Comparison of ENCODE assay signal across 9 mouse cellular contexts in the genomic region with DNA sequence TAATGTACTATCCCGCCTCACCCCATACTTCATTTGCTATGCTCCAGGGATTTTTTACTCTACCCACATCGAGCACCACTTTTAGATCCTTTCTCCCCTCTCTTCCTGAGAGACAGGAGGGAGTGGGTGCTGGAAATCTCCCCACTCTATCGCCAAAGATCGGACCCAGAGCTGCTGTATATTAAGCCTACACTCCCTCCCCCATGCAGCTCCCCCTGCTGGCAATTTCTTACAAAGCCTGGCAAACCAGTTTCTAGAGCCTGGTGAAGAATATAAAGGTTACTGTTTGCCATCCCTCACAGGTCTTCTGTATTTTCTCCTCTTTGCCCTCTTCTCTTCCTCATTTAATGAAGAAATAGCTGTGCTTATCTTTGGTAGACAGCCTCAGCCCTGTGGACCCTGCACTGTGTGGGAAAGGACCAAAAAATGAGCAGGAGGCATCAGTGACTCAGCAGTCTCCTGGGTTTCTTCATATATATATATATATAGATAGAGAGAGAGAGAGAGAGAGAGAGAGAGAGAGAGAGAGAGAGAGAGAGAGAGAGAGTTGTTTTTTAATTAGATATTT. TPM values are rescaled to one million over a fixed set of nuclear protein-coding genes. Genes with fewer than 3 reads are reported as not detected.
DNase-seq lines count a peak whose midpoint lies in the region.
"Had no signal": no experiment of that assay in that cellular context is flagged by ENCODE, and none has a peak within 500 bp of the region (broad histone marks: within the 10 kb centered on the region; RNA-seq: fewer than 3 reads in every experiment).

No protein-coding gene starts in this region.

- peak; percentile 20 to 28 for DNase-seq in cerebellum, adult 18-20 months
- DNase-seq in cerebellum, adult 11-12 months: no peak
- peak; percentile 17 for DNase-seq in layer of hippocampus, adult 11-12 months (ENCODE audit: low spot score)
- no peak for DNase-seq in layer of hippocampus, adult 9-11 months
- peak; percentile 60 for DNase-seq in adrenal gland, adult 2 months
- DNase-seq in left cerebral cortex, postnatal 36 days (ENCODE audit: low spot score in 2 of 2): peak; percentile 20 to 45
- DNase-seq in right cerebral cortex, postnatal 4 days: peak; percentile 21
- no peak for DNase-seq in MN1 (ENCODE audit: low spot score)

- intact Hi-C loops in left cerebral cortex, postnatal 36 days (cut with DNase I): no loop called here

RNA-seq across cellular contexts. Expression of gene Nqo2, which starts 22.2 kb away (rescaled TPM):
- total RNA-seq in adrenal gland, adult 2 months (2021): 10 to 100 TPM; 40.9 to 64.5 TPM
- polyA plus RNA-seq in adrenal gland, adult 2 months (2012; rRNA removed): 2.9 and 4.0 TPM in 2 replicates
- total RNA-seq in left cerebral cortex, postnatal 36 days (2021): 1 to 10 TPM; 5.7 to 8.4 TPM

RNA-seq across cellular contexts. Expression of gene Serpinb6c, which starts 36.8 kb away (rescaled TPM):
- under 1 TPM; 0.63 to 0.66 TPM for total RNA-seq in adrenal gland, adult 2 months (2021)
- not detected in 2 replicates for polyA plus RNA-seq in adrenal gland, adult 2 months (2012; rRNA removed)
- total RNA-seq in left cerebral cortex, postnatal 36 days (2021): under 1 TPM; 0.47 to 0.68 TPM
- polyA plus RNA-seq: heart, embryonic 13.5 days had no signal

RNA-seq across cellular contexts. Expression of gene Ripk1, which starts 59.9 kb away (rescaled TPM):
- total RNA-seq in adrenal gland, adult 2 months (2021): 10 to 100 TPM; 27.2 to 31.9 TPM
- 12.7 and 12.8 TPM in 2 replicates for polyA plus RNA-seq in adrenal gland, adult 2 months (2012; rRNA removed)
- total RNA-seq in left cerebral cortex, postnatal 36 days (2021): 1 to 10 TPM; 5.6 to 5.8 TPM

Comparison
In these comparisons a context has a peak if more than half of its experiments do, and no peak if none do; other contexts are left out.
1. DNase-seq: peak in cerebellum, adult 18-20 months (2 of 2), layer of hippocampus, adult 11-12 months (single experiment), adrenal gland, adult 2 months (single experiment), left cerebral cortex, postnatal 36 days (2 of 2) and right cerebral cortex, postnatal 4 days (single experiment); none in cerebellum, adult 11-12 months (single experiment), layer of hippocampus, adult 9-11 months (single experiment) and MN1 (single experiment).
2. RNA of gene Nqo2, which starts 22.2 kb away (total RNA-seq): 40.9 to 64.5 TPM in adrenal gland, adult 2 months; 5.7 to 8.4 TPM in left cerebral cortex, postnatal 36 days; every median in the first group is over 4 times any median in the second.
3. RNA of gene Ripk1, which starts 59.9 kb away (total RNA-seq): 27.2 to 31.9 TPM in adrenal gland, adult 2 months; 5.6 to 5.8 TPM in left cerebral cortex, postnatal 36 days; every median in the first group is over 4 times any median in the second.